Mouse (Mus musculus) heart, postnatal 0 days (tissue): ENCODE measurements around the gene Rps28.

Source experiments
- CTCF ChIP-seq: IDR thresholded peaks from 2 replicates; pipeline ENCODE4 v1.5.1; 2016; ENCODE audit warnings: antibody characterized with exemption, control low read depth, low read depth
- EP300 ChIP-seq: IDR thresholded peaks from 2 replicates; pipeline ENCODE4 v1.6.1; 2016; ENCODE audit warnings: antibody characterized with exemption, low read depth

GRCm38 (mm10) chr17:33842966-33843795, 18.8 kb upstream of the Rps28 start, which contains the start of gene Cd320:
- no peak; the same call in 1 of the 2 replicates for TF ChIP-seq CTCF
- no peak for TF ChIP-seq EP300
